ENCODE assay signal across 19 mouse cellular contexts in genomic region chr5:43446295-43446694, GRCm38 (mm10).
A peak's percentile ranks its signal among the peaks of the same experiment; 100 is the strongest.
DNase-seq lines count a peak whose midpoint lies in the region; ATAC-seq and TF ChIP-seq lines count a peak whose summit lies in the region.
"Had no signal": no experiment of that assay in that cellular context is flagged by ENCODE, and none has a peak within 500 bp of the region (broad histone marks: within the 10 kb centered on the region; RNA-seq: fewer than 3 reads in every experiment).

No protein-coding gene starts in this region.

- TF ChIP-seq POLR2A in CH12.LX (IDR thresholded peaks at IDR 0.05; ENCODE audit: low read depth, low read length) = no peak

- ATAC-seq in heart, embryonic 11.5 days (replicated peaks; ENCODE audit: insufficient number of reproducible peaks, low FRiP score, low TSS enrichment) = no peak
- ATAC-seq: activated CD4-positive, CD25-positive, alpha-beta regulatory T cell, adult 4 months; CD4-positive, CD25-positive, alpha-beta regulatory T cell, adult 4 months; Patski had no signal

- H3K4me2 ChIP-seq in heart, embryonic 11.5 days = no peak overlapping the region
- no peak overlapping the region for H3K4me2 ChIP-seq in CH12.LX (ENCODE audit: insufficient read depth, low read depth, poor library complexity, severe bottlenecking)

- in situ Hi-C loops in CH12.LX (cut with MboI; ENCODE audit: low pct_ligation_motif_present, low pct_unique_long_range_greater_than_20kb, low sequenced_read_pairs) = loop anchor here (10.0 kb wide), 1 partner anchor 179 kb away; no protein-coding TSS in a partner anchor

- H3K36me3 ChIP-seq in heart, embryonic 11.5 days (ENCODE audit: control insufficient read depth, insufficient read depth, low read length) = no peaks in the 10 kb centered on the region
- H3K36me3 ChIP-seq in CH12.LX (replicated peaks in 1 of 2; ENCODE audit: control insufficient read depth in 1 of 2, insufficient read depth in 1 of 2, low read length in 1 of 2) = no peaks in the 10 kb centered on the region
- H3K36me3 ChIP-seq in midbrain, embryonic 10.5 days = no peaks in the 10 kb centered on the region
- H3K36me3 ChIP-seq: G1E had no signal

- no peak overlapping the region for H3K27ac ChIP-seq in heart, embryonic 11.5 days (ENCODE audit: low read depth, low read length)
- peak overlapping the region; percentile 53; the same call in 1 of the 2 replicates for H3K27ac ChIP-seq in CH12.LX (ENCODE audit: insufficient read depth, low read depth)
- no peak overlapping the region for H3K27ac ChIP-seq in midbrain, embryonic 10.5 days (replicated peaks)

- no peaks in the 10 kb centered on the region for H3K4me1 ChIP-seq in heart, embryonic 11.5 days (ENCODE audit: control insufficient read depth, insufficient read depth, low read length)
- H3K4me1 ChIP-seq in CH12.LX (ENCODE audit: control insufficient read depth in 1 of 2, insufficient read depth in 2 of 2) = peaks cover 11 to 30% of the 10 kb centered on the region in 2 experiments
- no peaks in the 10 kb centered on the region for H3K4me1 ChIP-seq in midbrain, embryonic 10.5 days

- dilution Hi-C loops in CH12.LX (cut with MboI; ENCODE audit: extremely low pct_ligation_motif_present, extremely low pct_unique_long_range_greater_than_20kb, low sequenced_read_pairs) = no loop called here

- H3K9ac ChIP-seq in heart, embryonic 11.5 days (ENCODE audit: low read depth, low read length) = no peak overlapping the region
- H3K9ac ChIP-seq in CH12.LX (ENCODE audit: insufficient read depth, low read depth) = no peak overlapping the region

- no peaks in the 10 kb centered on the region for H3K79me2 ChIP-seq in CH12.LX (replicated peaks; ENCODE audit: control insufficient read depth, extremely low read depth, insufficient read depth, poor library complexity, severe bottlenecking)

- peak; percentile 67 for TF ChIP-seq EP300 in CH12.LX (IDR thresholded peaks at IDR 0.05; ENCODE audit: low read length)

- no peaks in the 10 kb centered on the region for H3K27me3 ChIP-seq in heart, embryonic 11.5 days (ENCODE audit: control insufficient read depth, insufficient read depth, low read length)
- no peaks in the 10 kb centered on the region for H3K27me3 ChIP-seq in CH12.LX (replicated peaks)
- no peaks in the 10 kb centered on the region for H3K27me3 ChIP-seq in midbrain, embryonic 10.5 days (ENCODE audit: low read depth, poor library complexity, severe bottlenecking)
- H3K27me3 ChIP-seq: Patski had no signal

- TF ChIP-seq CTCF in CH12.LX (conservative IDR thresholded peaks at IDR 0.05 in 1 of 2, IDR thresholded peaks at IDR 0.05 in 1 of 2; ENCODE audit: low read depth in 2 of 2, low read length in 2 of 2) = no peak

- no peaks in the 10 kb centered on the region for H3K9me3 ChIP-seq in heart, embryonic 11.5 days (replicated peaks; ENCODE audit: control insufficient read depth, low read length)
- no peaks in the 10 kb centered on the region for H3K9me3 ChIP-seq in CH12.LX (replicated peaks; ENCODE audit: low read length)
- peaks cover 8% of the 10 kb centered on the region; the same call in 1 of the 2 replicates for H3K9me3 ChIP-seq in midbrain, embryonic 10.5 days (replicated peaks)
- H3K9me3 ChIP-seq: G1E had no signal

- no peak overlapping the region for H3K4me3 ChIP-seq in heart, embryonic 11.5 days (ENCODE audit: low read depth, low read length)
- no peak overlapping the region for H3K4me3 ChIP-seq in CH12.LX (replicated peaks in 1 of 3; ENCODE audit: low read depth in 2 of 3, low read length in 2 of 3, poor library complexity in 1 of 3)
- no peak overlapping the region for H3K4me3 ChIP-seq in midbrain, embryonic 10.5 days

- TF ChIP-seq RAD21 in CH12.LX (IDR thresholded peaks at IDR 0.05; ENCODE audit: low read depth, low read length) = no peak; the same call in 1 of the 2 replicates

- DNase-seq in heart, adult 11 months = peak; percentile 80
- DNase-seq in CH12.LX (ENCODE audit: extremely low read depth) = peak; percentile 53
- DNase-seq in midbrain, embryonic 10.5 days (ENCODE audit: low spot score) = no peak
- DNase-seq: adrenal gland, adult 2 months; adrenal gland, adult 8-10 months; adrenal gland, postnatal 10 days; adrenal gland, postnatal 14 days; adrenal gland, postnatal 25 days; adrenal gland, postnatal 36 days; B cell, adult 2 months; cerebellum, adult 11 months; cerebellum, adult 11-12 months; cerebellum, adult 18-20 months; cerebellum, adult 2 months had no signal

TF ChIP-seq in CH12.LX, 34 proteins besides CTCF, POLR2A, EP300 and RAD21:
- no peak for TF ChIP-seq RCOR1 (conservative IDR thresholded peaks at IDR 0.05; ENCODE audit: low read depth, low read length)
- peak; percentile 66 for TF ChIP-seq IRF4 (IDR thresholded peaks at IDR 0.05; ENCODE audit: low read depth, low read length)
- no peak for TF ChIP-seq ELF1 (IDR thresholded peaks at IDR 0.05; ENCODE audit: low read depth, low read length)
- TF ChIP-seq MXI1 (IDR thresholded peaks at IDR 0.05; ENCODE audit: low read depth, low read length) = no peak
- 0 out of 2 replicates have a peak, but pooled peaks have one; percentile 53 for TF ChIP-seq MAFK (IDR thresholded peaks at IDR 0.05; ENCODE audit: insufficient replicate concordance, low read length)
- no peak; the same call in 1 of the 2 replicates for TF ChIP-seq ETS1 (conservative IDR thresholded peaks at IDR 0.05; ENCODE audit: low read depth, low read length)
- TF ChIP-seq TCF12 (IDR thresholded peaks at IDR 0.05; ENCODE audit: low read depth, low read length) = no peak
- peak; percentile 53; the same call in 1 of the 2 replicates for TF ChIP-seq MEF2A (IDR thresholded peaks at IDR 0.05; ENCODE audit: borderline replicate concordance, low read depth, low read length)
- TF ChIP-seq CHD2 (IDR thresholded peaks at IDR 0.05; ENCODE audit: low read length) = no peak
- TF ChIP-seq POLR2AphosphoS2 (IDR thresholded peaks at IDR 0.05; ENCODE audit: low read depth, low read length) = no peak
- TF ChIP-seq ZNF384 (IDR thresholded peaks at IDR 0.05; ENCODE audit: low read depth, low read length) = no peak
- no peak for TF ChIP-seq E2F4 (IDR thresholded peaks at IDR 0.05; ENCODE audit: insufficient replicate concordance, low read depth, low read length)
- TF ChIP-seq ZMIZ1 (IDR thresholded peaks at IDR 0.05; ENCODE audit: low read depth, low read length) = no peak
- TF ChIP-seq CHD1 (IDR thresholded peaks at IDR 0.05; ENCODE audit: low read depth, low read length) = no peak
- no peak for TF ChIP-seq MAX (IDR thresholded peaks at IDR 0.05; ENCODE audit: low read length)
- TF ChIP-seq JUND (conservative IDR thresholded peaks at IDR 0.05; ENCODE audit: low read depth, low read length) = no peak
- TF ChIP-seq MAZ (IDR thresholded peaks at IDR 0.05; ENCODE audit: low read depth, low read length) = no peak
- no peak for TF ChIP-seq NELFE (IDR thresholded peaks at IDR 0.05; ENCODE audit: low read depth, low read length)
- no peak for TF ChIP-seq NRF1 (IDR thresholded peaks at IDR 0.05; ENCODE audit: low read depth, low read length)
- no peak for TF ChIP-seq MYC (IDR thresholded peaks at IDR 0.05; ENCODE audit: low read depth, low read length)
- no peak for TF ChIP-seq SMC3 (IDR thresholded peaks at IDR 0.05; ENCODE audit: low read depth, low read length)
- no peak for TF ChIP-seq TBP (conservative IDR thresholded peaks at IDR 0.05; ENCODE audit: low read depth, low read length)
- TF ChIP-seq USF2 (conservative IDR thresholded peaks at IDR 0.05; ENCODE audit: low read depth, low read length) = no peak
- TF ChIP-seq PAX5 (IDR thresholded peaks at IDR 0.05; ENCODE audit: low read length) = no peak
- peak; percentile 49; the same call in 1 of the 2 replicates for TF ChIP-seq BHLHE40 (IDR thresholded peaks at IDR 0.05; ENCODE audit: low read depth, low read length)
- no peak for TF ChIP-seq ZKSCAN1 (IDR thresholded peaks at IDR 0.05; ENCODE audit: borderline replicate concordance, low read depth, low read length)
- TF ChIP-seq UBTF (IDR thresholded peaks at IDR 0.05; ENCODE audit: low read depth, low read length) = no peak
- TF ChIP-seq HCFC1 (IDR thresholded peaks at IDR 0.05; ENCODE audit: low read depth, low read length) = no peak
- TF ChIP-seq USF1 (IDR thresholded peaks at IDR 0.05; ENCODE audit: low read depth, low read length) = no peak
- TF ChIP-seq SIN3A (IDR thresholded peaks at IDR 0.05; ENCODE audit: low read length) = no peak
- TF ChIP-seq ZC3H11A (IDR thresholded peaks at IDR 0.05; ENCODE audit: low read depth, low read length) = no peak
